ENCODE assay signal across 8 mouse cellular contexts in the genomic region with DNA sequence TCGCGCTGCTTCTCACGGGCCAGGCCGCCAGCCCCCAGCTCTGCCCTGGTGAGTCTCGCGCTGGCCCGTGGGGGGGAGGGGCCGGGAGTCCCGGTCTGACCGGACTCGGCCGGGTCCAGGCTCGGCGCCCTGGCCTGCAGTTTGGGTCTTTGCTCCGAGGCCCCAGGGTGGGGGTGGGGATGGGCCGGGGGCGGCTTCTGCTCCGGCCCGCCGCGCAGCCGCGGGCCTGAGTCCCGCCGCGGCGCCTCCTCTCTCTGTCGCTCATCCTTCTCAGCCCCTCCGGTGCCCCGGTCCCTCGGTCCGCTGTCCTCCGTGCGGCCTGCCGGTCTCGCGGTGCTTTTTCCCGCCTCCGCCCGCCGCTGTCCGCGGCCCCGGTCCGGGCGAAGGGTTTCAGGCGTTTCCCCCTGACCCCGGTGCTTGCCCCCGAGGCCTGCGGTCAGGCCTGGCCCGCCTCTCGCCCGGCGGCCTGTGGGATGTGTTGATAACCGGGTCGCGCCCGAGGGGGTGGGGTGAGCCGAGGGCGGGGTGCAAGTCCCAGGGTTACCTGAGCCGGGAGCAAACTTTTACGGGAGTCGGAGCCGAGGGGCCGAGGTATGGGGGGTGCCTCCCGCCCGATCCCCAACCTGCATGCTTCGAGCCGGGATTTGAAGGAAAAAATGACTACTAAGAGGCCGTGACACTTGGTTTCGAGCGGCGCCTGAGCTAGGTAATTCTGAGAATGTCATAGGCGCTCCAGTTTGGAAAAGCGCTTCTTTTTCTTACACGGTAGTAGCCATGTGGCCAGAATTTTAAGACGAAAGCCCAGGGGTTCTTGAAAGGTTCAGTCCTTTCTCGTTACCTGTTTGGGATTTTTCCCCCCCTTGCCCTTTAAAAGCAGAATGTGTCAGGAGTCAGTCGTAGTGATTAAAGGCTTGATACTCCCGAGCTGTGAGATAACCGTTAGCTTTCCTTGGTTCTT. TPM values are rescaled to one million over a fixed set of nuclear protein-coding genes. Genes with fewer than 3 reads are reported as not detected.
DNase-seq lines count a peak whose midpoint lies in the region; ATAC-seq and TF ChIP-seq lines count a peak whose summit lies in the region.

No protein-coding gene starts in this region.

- peaks cover 6% of the 10 kb centered on the region; the same call in 1 of the 2 replicates for H3K4me1 ChIP-seq in cerebellum, adult 2 months (ENCODE audit: control insufficient read depth, insufficient read depth, low read length)
- no peaks in the 10 kb centered on the region for H3K4me1 ChIP-seq in hindbrain, embryonic 11.5 days (replicated peaks; ENCODE audit: control insufficient read depth, insufficient read depth, low read length)
- H3K4me1 ChIP-seq in limb, embryonic 10.5 days = peaks cover 39% of the 10 kb centered on the region
- peaks cover 6% of the 10 kb centered on the region for H3K4me1 ChIP-seq in spleen, adult 2 months (ENCODE audit: control insufficient read depth, insufficient read depth, insufficient read length)

- peak overlapping the region; percentile 47 for H3K4me2 ChIP-seq in hindbrain, embryonic 11.5 days (replicated peaks; ENCODE audit: low read depth, low read length)

- peak overlapping the region; percentile 69 for H3K4me3 ChIP-seq in cerebellum, adult 2 months (replicated peaks; ENCODE audit: insufficient read depth, low read depth, low read length)
- peak overlapping the region; percentile 100 for H3K4me3 ChIP-seq in hindbrain, embryonic 11.5 days (ENCODE audit: low read depth, low read length)
- peak overlapping the region; percentile 99 for H3K4me3 ChIP-seq in limb, embryonic 10.5 days
- peak overlapping the region; percentile 94 for H3K4me3 ChIP-seq in spleen, adult 2 months (ENCODE audit: extremely low read depth, insufficient read depth, insufficient read length)

- TF ChIP-seq POLR2A in cerebellum, adult 2 months (IDR thresholded peaks at IDR 0.05; ENCODE audit: borderline replicate concordance, insufficient read depth, low read length) = no peak
- TF ChIP-seq POLR2A in spleen, adult 2 months (IDR thresholded peaks at IDR 0.05; ENCODE audit: low read depth, low read length) = no peak

- WGBS in cerebellum, adult 2 months = under 1% methylated on average over 78 of the region's 81 CpGs
- WGBS in hindbrain, embryonic 11.5 days = under 1% methylated on average over 72 of the region's 81 CpGs
- WGBS in limb, embryonic 10.5 days = under 1% methylated on average over 81 of the region's 81 CpGs
- WGBS in spleen, adult 2 months = under 1% methylated on average over 80 of the region's 81 CpGs

- H3K9me3 ChIP-seq in hindbrain, embryonic 11.5 days (ENCODE audit: control insufficient read depth, low read length) = no peaks in the 10 kb centered on the region
- no peaks in the 10 kb centered on the region for H3K9me3 ChIP-seq in limb, embryonic 10.5 days (replicated peaks)

- H3K27me3 ChIP-seq in cerebellum, adult 2 months (ENCODE audit: control insufficient read depth, insufficient read depth, low read length) = no peaks in the 10 kb centered on the region
- no peaks in the 10 kb centered on the region for H3K27me3 ChIP-seq in hindbrain, embryonic 11.5 days (ENCODE audit: control insufficient read depth, insufficient read depth, low read length)
- H3K27me3 ChIP-seq in limb, embryonic 10.5 days (ENCODE audit: low read depth, poor library complexity, severe bottlenecking) = no peaks in the 10 kb centered on the region
- H3K27me3 ChIP-seq in spleen, adult 2 months (ENCODE audit: control insufficient read depth, insufficient read depth, low read length) = no peaks in the 10 kb centered on the region

- peak; percentile 66 for DNase-seq in R1 (ENCODE audit: low read depth, low spot score)
- DNase-seq in cerebellum, adult 2 months = peak; percentile 61 to 68
- DNase-seq in hindbrain, embryonic 11.5 days (ENCODE audit: low spot score) = peak; percentile 70
- DNase-seq in limb, embryonic 10.5 days (ENCODE audit: low spot score) = peak; percentile 82
- peak; percentile 50 for DNase-seq in mesoderm, embryonic 11.5 days (ENCODE audit: low read depth, low spot score)
- peak in 1 of 2 experiments; percentile 46 for DNase-seq in spleen, adult 2 months (ENCODE audit: low read depth in 1 of 2, low spot score in 2 of 2)

- 0 out of 2 replicates have a peak overlapping the region, but pooled peaks have one; percentile 36 for H3K27ac ChIP-seq in cerebellum, adult 2 months (ENCODE audit: insufficient read depth, low read length)
- H3K27ac ChIP-seq in hindbrain, embryonic 11.5 days (ENCODE audit: low read depth, low read length) = peak overlapping the region; percentile 99
- peak overlapping the region; percentile 100 for H3K27ac ChIP-seq in limb, embryonic 10.5 days
- H3K27ac ChIP-seq in spleen, adult 2 months (ENCODE audit: insufficient read depth, low read length) = peak overlapping the region; percentile 85

- peak overlapping the region; percentile 100 for H3K9ac ChIP-seq in hindbrain, embryonic 11.5 days (ENCODE audit: low read depth, low read length)

- no peaks in the 10 kb centered on the region for H3K36me3 ChIP-seq in hindbrain, embryonic 11.5 days (ENCODE audit: control insufficient read depth, insufficient read depth, low read length)
- peaks cover 2% of the 10 kb centered on the region for H3K36me3 ChIP-seq in limb, embryonic 10.5 days
- H3K36me3 ChIP-seq in spleen, adult 2 months (ENCODE audit: control insufficient read depth, insufficient read depth, low read length) = no peaks in the 10 kb centered on the region; the same call in 1 of the 2 replicates

- TF ChIP-seq CTCF in cerebellum, adult 2 months (IDR thresholded peaks at IDR 0.05; ENCODE audit: borderline replicate concordance, insufficient read depth, low read depth, low read length) = no peak
- TF ChIP-seq CTCF in spleen, adult 2 months (IDR thresholded peaks at IDR 0.05; ENCODE audit: extremely low read depth, insufficient read depth, insufficient read length, insufficient replicate concordance) = no peak

- ATAC-seq in frontal cortex, adult (ENCODE audit: low TSS enrichment) = peak; percentile 24; the same call in 1 of the 2 replicates
- peak; percentile 31 for ATAC-seq in hindbrain, embryonic 11.5 days (ENCODE audit: low FRiP score)
- ATAC-seq in activated CD4-positive, CD25-positive, alpha-beta regulatory T cell, adult 4 months = no peak

RNA-seq across cellular contexts. Expression of gene Hnrnpr, which starts 0.6 kb away (rescaled TPM):
- polyA plus RNA-seq in cerebellum, adult 2 months (2012; rRNA removed) = 54.8 and 57.8 TPM in 2 replicates
- polyA plus RNA-seq in hindbrain, embryonic 11.5 days (2014; fragmentation: Nextera tagmentation; extraction: Ambion mirVana) = 194 and 200 TPM in 2 replicates
- 219 and 255 TPM in 2 replicates for polyA plus RNA-seq in limb, embryonic 10.5 days (2016; fragmentation: Nextera tagmentation; extraction: Ambion mirVana)
- polyA plus RNA-seq in spleen, adult 2 months (2012; rRNA removed) = 7.9 and 8.2 TPM in 2 replicates
- polyA plus RNA-seq in activated CD4-positive, CD25-positive, alpha-beta regulatory T cell, adult 4 months (2017; shearing (Covaris generic)) = 10 to 100 TPM; 80.8 to 97.7 TPM

RNA-seq across cellular contexts. Expression of gene Zfp46, which starts 26.8 kb away (rescaled TPM):
- polyA plus RNA-seq in cerebellum, adult 2 months (2012; rRNA removed) = 26.3 and 29.8 TPM in 2 replicates
- polyA plus RNA-seq in hindbrain, embryonic 11.5 days (2014; fragmentation: Nextera tagmentation; extraction: Ambion mirVana) = 26.2 and 33.1 TPM in 2 replicates
- 20.2 and 24.6 TPM in 2 replicates for polyA plus RNA-seq in limb, embryonic 10.5 days (2016; fragmentation: Nextera tagmentation; extraction: Ambion mirVana)
- polyA plus RNA-seq in spleen, adult 2 months (2012; rRNA removed) = 8.4 and 12.7 TPM in 2 replicates
- polyA plus RNA-seq in activated CD4-positive, CD25-positive, alpha-beta regulatory T cell, adult 4 months (2017; shearing (Covaris generic)) = 1 to 10 TPM; 9.4 to 9.5 TPM

Comparison
In these comparisons a context has a peak if more than half of its experiments do, and no peak if none do; other contexts are left out.
1. H3K27ac ChIP-seq: peak in every context shown above with its lines; median percentile 100 in limb, embryonic 10.5 days; 99 in hindbrain, embryonic 11.5 days; 85 in spleen, adult 2 months; 36 in cerebellum, adult 2 months.